Mouse (Mus musculus) small intestine, adult 2 months (tissue): ENCODE measurements around the gene Tex14. TPM values are rescaled to one million over a fixed set of nuclear protein-coding genes. Genes with fewer than 3 reads are reported as not detected.

Source experiments
- H3K27ac ChIP-seq: fragments of 200-500 bp; 2 replicates; pipeline ENCODE4 v1.5.1; 2012; ENCODE audit warnings: low read depth, low read length, control low read depth, inconsistent platforms; ENCODE audit not compliant: insufficient read depth
- H3K27me3 ChIP-seq: fragments of 200-500 bp; 2 replicates; pipeline ENCODE4 v1.6.1; 2012; ENCODE audit warnings: mild to moderate bottlenecking, moderate library complexity, low read length, inconsistent platforms; ENCODE audit not compliant: control insufficient read depth, insufficient read depth
- H3K36me3 ChIP-seq: fragments of 200-500 bp; 2 replicates; pipeline ENCODE4 v1.6.1; 2012; ENCODE audit warnings: mild to moderate bottlenecking, low read length, control low read depth, inconsistent platforms; ENCODE audit not compliant: control insufficient read depth, insufficient read depth
- H3K4me1 ChIP-seq: fragments of 200-500 bp; 2 replicates; pipeline ENCODE4 v1.6.1; 2012; ENCODE audit warnings: low read length, inconsistent platforms, mixed read lengths; ENCODE audit not compliant: control insufficient read depth, insufficient read depth, insufficient read length
- H3K4me3 ChIP-seq: fragments of 200-500 bp; 2 replicates; pipeline ENCODE4 v1.5.1; 2012; ENCODE audit warnings: low read depth, mild to moderate bottlenecking, control low read depth, inconsistent platforms, low read length, moderate library complexity
- CTCF ChIP-seq: fragments of 200-500 bp; IDR thresholded peaks from 2 replicates; pipeline ENCODE4 v1.5.1; 2012; ENCODE audit warnings: low read depth, mild to moderate bottlenecking, control low read depth, inconsistent platforms, low read length, moderate library complexity, mixed read lengths; ENCODE audit not compliant: insufficient replicate concordance, insufficient read length; ENCODE audit errors: extremely low read depth
- POLR2A ChIP-seq: fragments of 200-500 bp; IDR thresholded peaks from 2 replicates; pipeline ENCODE4 v1.6.1; 2012; ENCODE audit warnings: low read depth, mild to moderate bottlenecking, control low read depth, inconsistent platforms, low read length, moderate library complexity
- WGBS: fragments of 180-500 bp; shearing (Covaris S2); methylation state at CpG from one replicate; pipeline ENCODE4 v1.1.7; 2018; 5-methylcytosine and 5-hydroxymethylcytosine counted together
- polyA plus RNA-seq: library from polyadenylated mRNA; depleted of rRNA; stranded (reverse); fragments of >200 nt; gene quantifications from 2 replicates; pipeline ENCODE4 v1.2.3, GENCODE M21; 2012

Gene Tex14
- polyA plus RNA-seq, 1 experiment, result 0.19 TPM

DNA sequence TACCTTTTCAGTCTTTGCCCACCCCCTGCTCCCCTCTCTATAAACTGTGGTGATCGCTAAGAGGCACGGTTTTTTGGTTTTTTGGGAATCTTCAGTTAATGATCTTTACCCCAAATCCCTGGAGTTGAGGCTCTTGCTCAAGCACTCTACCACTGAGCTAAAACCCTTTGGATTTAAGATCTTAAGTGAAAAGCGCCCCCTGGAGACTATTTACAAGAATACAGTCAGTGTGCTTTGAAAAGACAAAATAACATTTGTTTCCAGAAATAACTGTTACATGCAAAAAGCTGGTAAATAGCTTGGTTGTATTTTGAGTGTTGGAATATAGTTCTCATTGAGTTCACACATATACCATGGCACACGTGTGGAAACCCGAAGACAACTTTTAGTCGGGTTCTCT, 126.8 kb downstream of the Tex14 start:
- H3K36me3 ChIP-seq, result no peaks in the 10 kb centered on the region
- no peaks in the 10 kb centered on the region for H3K27me3 ChIP-seq
- WGBS, result 63% methylated on average over 6 of the region's 6 CpGs
- TF ChIP-seq CTCF, result no peak
- no peak for TF ChIP-seq POLR2A
- no peak overlapping the region for H3K4me3 ChIP-seq
- no peaks in the 10 kb centered on the region for H3K4me1 ChIP-seq
- no peak overlapping the region for H3K27ac ChIP-seq

DNA sequence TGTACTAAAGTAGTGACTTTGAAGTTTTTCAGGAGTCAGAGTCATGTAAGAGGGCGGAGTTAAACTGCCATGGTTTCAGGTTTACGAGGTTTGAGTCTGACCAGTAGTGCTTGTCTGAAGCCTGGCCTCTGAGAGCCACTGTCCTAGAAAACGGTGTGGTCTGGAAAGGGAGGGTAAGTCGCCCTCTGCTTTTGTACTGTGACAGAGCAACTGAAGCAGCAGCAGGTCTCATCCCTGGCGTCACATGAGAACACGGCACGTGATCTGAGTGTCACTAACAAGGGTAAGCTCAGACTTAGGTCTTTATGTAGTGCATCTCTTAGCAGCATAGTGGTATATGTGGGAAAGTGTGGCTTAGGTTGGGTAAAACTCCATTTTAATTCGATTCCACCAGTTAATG, 137.4 kb downstream of the Tex14 start:
- Histone ChIP-seq H3K27ac (no peak overlapping the region), H3K36me3 (no peaks in the 10 kb centered on the region), H3K4me3 (no peak overlapping the region), H3K4me1 (no peaks in the 10 kb centered on the region), H3K27me3 (no peaks in the 10 kb centered on the region)
- TF ChIP-seq POLR2A (no peak), CTCF (no peak)
- WGBS, result 50% methylated on average over 8 of the region's 8 CpGs

DNA sequence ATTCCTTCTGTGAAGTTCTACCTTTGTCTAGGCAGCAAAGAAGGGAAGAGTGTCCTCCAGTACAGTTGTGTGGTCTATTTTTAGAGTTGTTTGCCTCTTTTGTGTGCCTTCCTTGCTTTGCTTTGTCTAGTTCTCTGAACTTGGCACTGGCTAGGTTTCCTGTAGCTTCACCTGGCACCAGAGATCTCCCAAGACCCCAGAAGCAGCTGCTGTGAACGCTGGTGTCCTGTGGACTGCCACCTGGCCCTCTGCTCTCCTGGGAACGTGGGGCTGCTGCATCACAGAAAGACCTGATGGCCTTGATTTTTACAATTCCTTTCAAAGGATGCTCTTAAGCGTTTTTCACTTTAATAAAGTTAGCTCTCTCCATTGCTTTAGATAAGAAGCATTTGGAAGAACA, 138.0 kb downstream of the Tex14 start:
- TF ChIP-seq POLR2A (no peak), CTCF (no peak)
- Histone ChIP-seq H3K27me3 (no peaks in the 10 kb centered on the region), H3K4me3 (no peak overlapping the region), H3K27ac (no peak overlapping the region), H3K4me1 (no peaks in the 10 kb centered on the region), H3K36me3 (no peaks in the 10 kb centered on the region)
- 35% methylated on average over 3 of the region's 3 CpGs for WGBS

DNA sequence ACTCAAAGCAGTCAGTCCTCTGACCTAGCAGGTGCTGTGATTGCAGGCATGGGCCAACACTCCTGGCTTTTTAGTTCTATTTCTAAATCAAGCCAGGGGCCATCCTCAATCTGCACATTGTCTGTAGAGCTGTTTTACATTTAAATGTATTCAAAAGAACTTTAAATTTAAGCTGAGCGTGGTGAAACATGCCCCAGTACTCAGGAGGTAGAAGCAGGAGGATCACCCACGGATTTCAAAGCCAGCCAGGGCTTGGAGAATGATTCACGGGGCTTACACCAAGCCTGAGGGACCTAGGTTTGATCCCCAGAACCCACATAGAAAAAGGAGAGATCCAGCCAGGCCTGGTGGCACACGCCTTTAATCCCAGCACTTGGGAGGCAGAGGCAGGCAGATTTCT, 148.5 kb downstream of the Tex14 start:
- WGBS, result 89% methylated on average over 4 of the region's 4 CpGs
- Histone ChIP-seq H3K4me3 (no peak overlapping the region), H3K27me3 (no peaks in the 10 kb centered on the region), H3K4me1 (no peaks in the 10 kb centered on the region; the same call in 1 of the 2 replicates), H3K36me3 (no peaks in the 10 kb centered on the region), H3K27ac (no peak overlapping the region)
- no peak for TF ChIP-seq POLR2A
- no peak for TF ChIP-seq CTCF

DNA sequence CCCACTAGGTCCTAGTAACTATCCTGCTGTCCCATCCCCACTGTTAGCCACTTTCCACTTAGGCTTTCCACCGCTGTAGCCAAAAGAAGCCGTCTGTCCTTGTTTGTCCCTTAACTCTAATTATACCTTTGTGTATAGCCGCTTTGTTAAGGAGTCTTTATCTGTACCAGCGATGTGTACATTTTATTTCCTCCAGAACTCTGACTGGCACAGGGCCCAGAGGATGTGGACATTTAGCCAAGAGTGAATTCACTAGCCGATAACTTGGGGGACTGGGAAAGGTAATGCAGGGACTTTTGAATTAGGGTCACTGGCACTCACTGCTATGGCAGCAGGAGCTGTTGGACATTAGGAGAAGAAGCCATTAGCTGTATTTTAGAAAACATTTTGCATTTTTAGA, 149.5 kb downstream of the Tex14 start:
- Histone ChIP-seq H3K4me3 (no peak overlapping the region), H3K27ac (0 out of 2 replicates have a peak overlapping the region, but pooled peaks have one; percentile 9), H3K4me1 (no peaks in the 10 kb centered on the region; the same call in 1 of the 2 replicates), H3K27me3 (no peaks in the 10 kb centered on the region), H3K36me3 (no peaks in the 10 kb centered on the region)
- TF ChIP-seq CTCF (no peak), POLR2A (no peak)
- WGBS, result 10% methylated on average over 5 of the region's 5 CpGs

DNA sequence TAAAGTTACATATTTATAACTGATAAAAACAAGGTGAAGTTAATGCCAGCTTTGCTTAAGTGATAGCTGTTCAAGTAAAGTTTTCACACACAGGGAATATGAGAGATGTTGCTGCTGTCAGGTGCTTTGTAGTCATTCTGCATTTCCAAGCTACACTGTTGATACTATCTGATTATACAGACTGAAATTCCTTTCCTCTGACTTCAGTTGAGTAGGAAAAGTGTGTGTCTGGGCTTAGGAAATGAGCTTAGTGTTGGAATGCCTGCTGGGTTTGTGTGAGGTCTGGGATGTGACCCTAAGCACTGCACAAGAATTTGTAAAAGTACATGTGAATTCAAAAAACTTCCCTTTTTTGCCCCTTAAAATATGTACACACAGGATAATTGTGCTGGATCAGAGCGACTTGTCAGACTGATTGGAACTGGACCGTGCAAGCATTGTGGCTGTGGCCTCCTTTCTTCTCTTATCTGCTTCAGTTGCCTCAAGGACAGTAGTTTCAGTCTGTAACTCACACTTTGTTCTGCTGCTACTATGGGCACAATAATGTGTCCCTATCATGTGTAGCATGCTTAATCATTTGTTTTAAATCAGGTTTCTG, 150.3 kb downstream of the Tex14 start:
- Histone ChIP-seq H3K36me3 (no peaks in the 10 kb centered on the region), H3K4me3 (no peak overlapping the region), H3K27ac (no peak overlapping the region), H3K4me1 (no peaks in the 10 kb centered on the region; the same call in 1 of the 2 replicates), H3K27me3 (no peaks in the 10 kb centered on the region)
- no peak for TF ChIP-seq POLR2A
- no peak for TF ChIP-seq CTCF
- 38% methylated on average over 2 of the region's 2 CpGs for whole genome bisulfite sequencing

DNA sequence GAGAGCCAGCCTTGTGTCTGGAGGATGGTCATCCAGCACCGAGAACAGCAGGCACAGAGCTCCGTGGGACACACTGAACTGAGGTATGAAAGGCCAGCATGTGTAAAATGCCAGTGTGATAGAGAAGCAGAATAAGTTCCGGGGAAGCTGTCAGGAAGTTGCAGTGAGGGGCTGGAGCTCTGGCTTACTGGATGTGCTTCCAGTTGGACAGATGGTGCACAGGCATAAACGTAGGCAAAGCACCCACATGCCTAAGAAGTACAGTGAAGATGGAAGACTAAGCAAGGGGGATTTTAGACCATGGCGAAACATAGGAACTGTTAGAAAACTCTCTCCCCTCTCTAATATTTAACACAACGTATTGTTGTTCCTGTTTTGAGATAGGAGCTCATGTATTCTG, 156.3 kb downstream of the Tex14 start:
- H3K4me3 ChIP-seq, result no peak overlapping the region
- TF ChIP-seq POLR2A (no peak), CTCF (no peak)
- no peaks in the 10 kb centered on the region for H3K4me1 ChIP-seq
- H3K27ac ChIP-seq, result no peak overlapping the region
- no peaks in the 10 kb centered on the region for H3K36me3 ChIP-seq
- H3K27me3 ChIP-seq, result no peaks in the 10 kb centered on the region
- 68% methylated on average over 6 of the region's 6 CpGs for WGBS
